ENCODE assay signal across 8 mouse cellular contexts in the genomic region with DNA sequence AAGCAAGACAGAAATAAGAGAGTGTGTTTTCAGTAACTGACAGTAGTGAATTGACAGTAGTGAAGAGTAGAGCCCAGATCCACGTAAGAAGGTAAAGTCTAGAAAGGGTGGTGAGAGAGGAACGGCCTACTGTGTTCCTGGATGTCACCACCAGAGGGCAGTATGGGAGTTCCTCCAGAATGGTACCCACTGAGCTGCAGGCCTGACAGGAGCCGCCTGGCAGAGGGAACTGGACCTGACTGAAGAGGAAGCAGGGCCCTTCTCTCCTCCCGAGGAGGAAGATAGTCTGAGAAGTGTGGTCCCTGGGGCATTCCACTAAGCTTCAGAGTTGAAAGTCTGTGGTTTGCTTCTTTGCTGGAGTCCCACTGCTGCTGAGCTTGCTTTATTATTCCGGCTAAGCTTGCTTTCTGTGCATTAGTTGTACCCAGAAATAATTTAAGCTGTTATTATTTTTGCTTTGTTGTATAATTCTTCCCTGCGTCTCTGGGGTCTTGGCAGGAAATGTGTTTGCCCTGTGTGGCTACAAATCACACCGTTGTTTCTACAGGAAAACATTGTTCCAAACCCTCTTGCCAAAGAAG. TPM values are rescaled to one million over a fixed set of nuclear protein-coding genes. Genes with fewer than 3 reads are reported as not detected.
A peak's percentile ranks its signal among the peaks of the same experiment; 100 is the strongest.
DNase-seq lines count a peak whose midpoint lies in the region; ATAC-seq and TF ChIP-seq lines count a peak whose summit lies in the region.

No protein-coding gene starts in this region.

- no peaks in the 10 kb centered on the region for H3K36me3 ChIP-seq in ES-E14 (ENCODE audit: control insufficient read depth, insufficient read depth, low read length, poor library complexity, severe bottlenecking)
- H3K36me3 ChIP-seq in forebrain, embryonic 16.5 days (ENCODE audit: control insufficient read depth, insufficient read depth), result no peaks in the 10 kb centered on the region

- peak; percentile 80 for DNase-seq in ES-E14 (ENCODE audit: low read depth, low spot score)
- peak; percentile 79 for DNase-seq in cerebellum, adult 11 months
- DNase-seq in heart, postnatal 36 days, result peak; percentile 81 to 83
- DNase-seq in layer of hippocampus, adult 18-20 months (ENCODE audit: low spot score in 2 of 2), result peak; percentile 56 to 84
- peak; percentile 75 for DNase-seq in lung, adult 2 months
- peak; percentile 57 for DNase-seq in ovary, adult 18-20 months (ENCODE audit: low spot score)
- peak; percentile 55 to 68 for DNase-seq in thymus, adult 18-20 months

- no peaks in the 10 kb centered on the region for H3K27me3 ChIP-seq in forebrain, embryonic 16.5 days (replicated peaks; ENCODE audit: control insufficient read depth, insufficient read depth, low read length)

- H3K4me2 ChIP-seq in forebrain, embryonic 16.5 days (ENCODE audit: low read length), result no peak overlapping the region

- 28% methylated on average over 7 of the region's 7 CpGs for WGBS in forebrain, embryonic 16.5 days
- WGBS in lung, adult 2 months, result 14% methylated on average over 7 of the region's 7 CpGs

- peak; percentile 68; the same call in 1 of the 2 replicates for ATAC-seq in forebrain, embryonic 16.5 days

- TF ChIP-seq CTCF in lung, adult 2 months (IDR thresholded peaks at IDR 0.05; ENCODE audit: insufficient read depth, low read length), result peak; percentile 91

- no peak overlapping the region for H3K4me3 ChIP-seq in ES-E14 (ENCODE audit: insufficient read depth in 1 of 2, low read depth in 1 of 2, low read length in 2 of 2, poor library complexity in 1 of 2, severe bottlenecking in 1 of 2)
- H3K4me3 ChIP-seq in forebrain, embryonic 16.5 days (replicated peaks; ENCODE audit: low read length), result no peak overlapping the region
- no peak overlapping the region for H3K4me3 ChIP-seq in lung, adult 2 months (replicated peaks; ENCODE audit: extremely low read depth, low read depth, low read length)

- H3K4me1 ChIP-seq in ES-E14 (ENCODE audit: control insufficient read depth in 2 of 2, insufficient read depth in 2 of 2, low read length in 2 of 2, poor library complexity in 1 of 2), result peaks cover 0 to 4% of the 10 kb centered on the region in 2 experiments; a peak in 1 of 4 replicates
- no peaks in the 10 kb centered on the region for H3K4me1 ChIP-seq in forebrain, embryonic 16.5 days (replicated peaks; ENCODE audit: control insufficient read depth, insufficient read depth, low read length)
- peaks cover 2% of the 10 kb centered on the region; the same call in 1 of the 2 replicates for H3K4me1 ChIP-seq in lung, adult 2 months (ENCODE audit: control insufficient read depth, insufficient read depth, low read length)

- intact Hi-C loops in heart, postnatal 36 days (cut with DNase I), result loop anchor here (1.0 to 5.0 kb wide), 3 partner anchors 28 to 176 kb away; a partner anchor contains a TSS

- no peaks in the 10 kb centered on the region for H3K9me3 ChIP-seq in ES-E14 (ENCODE audit: control insufficient read depth, insufficient read depth, low read depth, low read length)
- no peaks in the 10 kb centered on the region for H3K9me3 ChIP-seq in forebrain, embryonic 16.5 days (ENCODE audit: control insufficient read depth, low read length)

- H3K27ac ChIP-seq in ES-E14 (ENCODE audit: insufficient read depth, low read depth, low read length, poor library complexity, severe bottlenecking), result no peak overlapping the region
- no peak overlapping the region for H3K27ac ChIP-seq in forebrain, embryonic 16.5 days (ENCODE audit: low read length)

- in situ Hi-C loops in ES-E14 (cut with MboI; ENCODE audit: low sequenced_read_pairs in 2 of 2, unreplicated experiment in 2 of 2), result no loop called here

- no peak for TF ChIP-seq POLR2A in lung, adult 2 months (IDR thresholded peaks at IDR 0.05; ENCODE audit: borderline replicate concordance, extremely low read depth, low read depth, low read length)

- no peak overlapping the region for H3K9ac ChIP-seq in ES-E14 (ENCODE audit: insufficient read depth, low read depth, low read length, poor library complexity, severe bottlenecking)
- H3K9ac ChIP-seq in forebrain, embryonic 16.5 days (replicated peaks; ENCODE audit: low read depth, low read length), result no peak overlapping the region

TF ChIP-seq in ES-E14, 5 proteins besides CTCF, POLR2A, EP300 and RAD21:
- TF ChIP-seq ZC3H11A (IDR thresholded peaks at IDR 0.05; ENCODE audit: borderline replicate concordance, low read depth, low read length) (peak; percentile 52; the same call in 1 of the 2 replicates), MAFK (IDR thresholded peaks at IDR 0.05; ENCODE audit: insufficient read depth, low read depth, low read length) (no peak), CHD2 (IDR thresholded peaks at IDR 0.05; ENCODE audit: low read depth, low read length) (no peak), ZNF384 (IDR thresholded peaks at IDR 0.05; ENCODE audit: low read depth, low read length) (peak; percentile 29; the same call in 1 of the 2 replicates), HCFC1 (IDR thresholded peaks at IDR 0.05; ENCODE audit: borderline replicate concordance, insufficient read depth, low read length) (no peak)

RNA-seq across cellular contexts. Expression of a gene that starts 10.3 kb away (rescaled TPM):
- 15.0 and 21.8 TPM in 2 replicates for total RNA-seq in ES-E14 (2012; rRNA removed)
- 60.2 and 60.6 TPM in 2 replicates for polyA plus RNA-seq in forebrain, embryonic 16.5 days (2015; fragmentation: Nextera tagmentation; extraction: Ambion mirVana)
- 10 to 100 TPM; 14.5 to 16.4 TPM for total RNA-seq in heart, postnatal 36 days (2021)
- total RNA-seq in layer of hippocampus, adult 18-20 months (2021), result 10 to 100 TPM; 12.7 to 15.6 TPM
- 30.2 and 34.8 TPM in 2 replicates for polyA plus RNA-seq in lung, adult 2 months (2012; rRNA removed)

RNA-seq across cellular contexts. Expression of a gene that starts 17.7 kb away (rescaled TPM):
- total RNA-seq in ES-E14 (2012; rRNA removed), result 20.1 and 20.2 TPM in 2 replicates
- 33.5 and 34.7 TPM in 2 replicates for polyA plus RNA-seq in forebrain, embryonic 16.5 days (2015; fragmentation: Nextera tagmentation; extraction: Ambion mirVana)
- total RNA-seq in heart, postnatal 36 days (2021), result 10 to 100 TPM; 33.6 to 41.5 TPM
- total RNA-seq in layer of hippocampus, adult 18-20 months (2021), result 10 to 100 TPM; 30.2 to 32.9 TPM
- 38.0 and 41.1 TPM in 2 replicates for polyA plus RNA-seq in lung, adult 2 months (2012; rRNA removed)

RNA-seq across cellular contexts. Expression of a gene that starts 27.7 kb away (rescaled TPM):
- total RNA-seq in ES-E14 (2012; rRNA removed), result 5.9 and 7.2 TPM in 2 replicates
- polyA plus RNA-seq in forebrain, embryonic 16.5 days (2015; fragmentation: Nextera tagmentation; extraction: Ambion mirVana), result 30.4 and 33.4 TPM in 2 replicates
- total RNA-seq in heart, postnatal 36 days (2021), result 1 to 10 TPM; 2.5 to 2.7 TPM
- 10 to 100 TPM; 43.6 to 47.6 TPM for total RNA-seq in layer of hippocampus, adult 18-20 months (2021)
- polyA plus RNA-seq in lung, adult 2 months (2012; rRNA removed), result 2.8 and 4.5 TPM in 2 replicates

RNA-seq across cellular contexts. Expression of a gene that starts 39.4 kb away (rescaled TPM):
- 57.6 and 61.1 TPM in 2 replicates for total RNA-seq in ES-E14 (2012; rRNA removed)
- polyA plus RNA-seq in forebrain, embryonic 16.5 days (2015; fragmentation: Nextera tagmentation; extraction: Ambion mirVana), result 103 and 115 TPM in 2 replicates
- 10 to 100 TPM; 79.5 to 82.5 TPM for total RNA-seq in heart, postnatal 36 days (2021)
- 10 to 100 TPM; 47.9 to 49.8 TPM for total RNA-seq in layer of hippocampus, adult 18-20 months (2021)
- polyA plus RNA-seq in lung, adult 2 months (2012; rRNA removed), result 48.6 and 49.8 TPM in 2 replicates
